Mouse (Mus musculus) MEL (cell line): ENCODE data around the gene Akt3. TPM values are rescaled to one million over a fixed set of nuclear protein-coding genes. Genes with fewer than 3 reads are reported as not detected.

Experiments
- DNase-seq: peaks from one replicate; pipeline ENCODE4 v3.0.0; 2011; ENCODE audit warnings: low read depth, low spot score
- H3K27ac ChIP-seq: 2 replicates; pipeline ENCODE4 v1.5.1; 2012; ENCODE audit warnings: low read depth, mild to moderate bottlenecking, control low read depth, low read length, moderate library complexity; ENCODE audit not compliant: control insufficient read depth
- H3K27me3 ChIP-seq, 2 experiments: fragments of 150-350 bp in 1 of 2; sonication (generic) in 1 of 2; 2 replicates each; pipeline ENCODE4 v1.6.1; 2012; ENCODE audit warnings: low read length in 2 of 2, mild to moderate bottlenecking in 2 of 2, improper control_type of control experiment in 1 of 2, moderate library complexity in 1 of 2; ENCODE audit not compliant: insufficient read depth in 2 of 2, control insufficient read depth in 1 of 2
- H3K36me3 ChIP-seq, 2 experiments: 2 replicates each; pipeline ENCODE4 v1.6.1; 2012 to 2014; ENCODE audit warnings: low read length in 2 of 2, improper control_type of control experiment in 1 of 2, inconsistent platforms in 1 of 2, mild to moderate bottlenecking in 1 of 2; ENCODE audit not compliant: insufficient read depth in 2 of 2, control insufficient read depth in 1 of 2
- H3K4me1 ChIP-seq, 2 experiments: fragments of 150-350 bp in 1 of 2; sonication (generic) in 1 of 2; 2 replicates each; pipeline ENCODE4 v1.6.1; 2012; ENCODE audit warnings: low read length in 2 of 2, improper control_type of control experiment in 1 of 2, mild to moderate bottlenecking in 1 of 2; ENCODE audit not compliant: insufficient read depth in 2 of 2, control insufficient read depth in 1 of 2
- H3K4me3 ChIP-seq, 2 experiments: fragments of 150-350 bp in 1 of 2; sonication (generic) in 1 of 2; 2 replicates each; pipeline ENCODE4 v1.5.1; 2012; ENCODE audit warnings: low read depth in 2 of 2, low read length in 2 of 2, mild to moderate bottlenecking in 2 of 2, moderate library complexity in 2 of 2, control low read depth in 1 of 2, improper control_type of control experiment in 1 of 2; ENCODE audit not compliant: control insufficient read depth in 1 of 2, insufficient read depth in 1 of 2
- H3K79me2 ChIP-seq: 2 replicates; pipeline ENCODE4 v1.6.1; 2012; ENCODE audit warnings: mild to moderate bottlenecking, low read length, moderate library complexity; ENCODE audit not compliant: control insufficient read depth, poor library complexity, insufficient read depth
- H3K9ac ChIP-seq: 2 replicates; pipeline ENCODE4 v1.6.1; 2012; ENCODE audit warnings: low read depth, mild to moderate bottlenecking, control low read depth, low read length, moderate library complexity; ENCODE audit not compliant: control insufficient read depth, poor library complexity, severe bottlenecking
- H3K9me3 ChIP-seq: fragments of 150-350 bp; sonication (generic); replicated peaks from 2 replicates; pipeline ENCODE4 v1.6.1; 2012; ENCODE audit warnings: mild to moderate bottlenecking, low read length, improper control_type of control experiment, moderate library complexity; ENCODE audit not compliant: insufficient read depth
- ELF1 ChIP-seq: IDR thresholded peaks from 2 replicates; pipeline ENCODE4 v1.6.1; 2014; ENCODE audit warnings: low read depth, mild to moderate bottlenecking, inconsistent platforms, low read length, improper control_type of control experiment, moderate library complexity
- JUND ChIP-seq: IDR thresholded peaks from 2 replicates; pipeline ENCODE4 v1.6.1; 2011; ENCODE audit warnings: low read depth, mild to moderate bottlenecking, improper control_type of control experiment, low read length
- KAT2A ChIP-seq: conservative IDR thresholded peaks from 2 replicates; pipeline ENCODE4 v1.6.1; 2012; ENCODE audit warnings: low read depth, low read length, improper control_type of control experiment, inconsistent platforms
- MAX ChIP-seq: IDR thresholded peaks from 2 replicates; pipeline ENCODE4 v1.6.1; 2011; ENCODE audit warnings: low read length, improper control_type of control experiment
- MEF2A ChIP-seq: IDR thresholded peaks from 2 replicates; pipeline ENCODE4 v1.6.1; 2014; ENCODE audit warnings: low read depth, mild to moderate bottlenecking, inconsistent platforms, low read length, improper control_type of control experiment; ENCODE audit not compliant: poor library complexity, insufficient replicate concordance, severe bottlenecking; ENCODE audit errors: extremely low read depth
- MYC ChIP-seq: IDR thresholded peaks from 2 replicates; pipeline ENCODE4 v1.6.1; 2011; ENCODE audit warnings: low read depth, mild to moderate bottlenecking, low read length, improper control_type of control experiment, moderate library complexity
- NRF1 ChIP-seq: IDR thresholded peaks from 2 replicates; pipeline ENCODE4 v1.6.1; 2014; ENCODE audit warnings: low read depth, mild to moderate bottlenecking, inconsistent platforms, low read length, improper control_type of control experiment, moderate library complexity; ENCODE audit not compliant: poor library complexity, insufficient read depth, severe bottlenecking
- POLR2A ChIP-seq, 2 experiments: IDR thresholded peaks; 2 replicates each; pipeline ENCODE4 v1.6.1; 2011 to 2012; ENCODE audit warnings: low read length in 2 of 2, mild to moderate bottlenecking in 2 of 2, control low read depth in 1 of 2, improper control_type of control experiment in 1 of 2, low read depth in 1 of 2, moderate library complexity in 1 of 2; ENCODE audit not compliant: control insufficient read depth in 1 of 2, insufficient read depth in 1 of 2, poor library complexity in 1 of 2
- POLR2AphosphoS5 ChIP-seq: IDR thresholded peaks from 2 replicates; pipeline ENCODE4 v1.6.1; 2012; ENCODE audit warnings: low read depth, borderline replicate concordance, mild to moderate bottlenecking, inconsistent platforms, low read length, moderate library complexity, mixed read lengths
- RCOR1 ChIP-seq: IDR thresholded peaks from 2 replicates; pipeline ENCODE4 v1.6.1; 2012; ENCODE audit warnings: low read depth, mild to moderate bottlenecking, inconsistent platforms, low read length, improper control_type of control experiment
- polyA plus RNA-seq, 2 experiments: library from polyadenylated mRNA; stranded (reverse) in 1 of 2; unstranded in 1 of 2; fragments of >175 nt in 1 of 2; fragments of >200 nt in 1 of 2; gene quantifications; 2 replicates each; pipeline versions ENCODE4 v1.2.1 to v1.2.4; 2012; ENCODE audit warnings: low replicate concordance in 2 of 2, low read depth in 1 of 2; ENCODE audit not compliant: insufficient read length in 2 of 2, insufficient read depth in 1 of 2, missing spikeins in 1 of 2
- total RNA-seq: library from RNA; depleted of rRNA; stranded (reverse); fragments of 300-350 nt; gene quantifications from 2 replicates; pipeline ENCODE4 v1.2.3, GENCODE M21; 2012

The Akt3 gene
- total and polyA plus RNA-seq, 3 experiments: 3.5 to 6.2 TPM; not detected in 1

DNA sequence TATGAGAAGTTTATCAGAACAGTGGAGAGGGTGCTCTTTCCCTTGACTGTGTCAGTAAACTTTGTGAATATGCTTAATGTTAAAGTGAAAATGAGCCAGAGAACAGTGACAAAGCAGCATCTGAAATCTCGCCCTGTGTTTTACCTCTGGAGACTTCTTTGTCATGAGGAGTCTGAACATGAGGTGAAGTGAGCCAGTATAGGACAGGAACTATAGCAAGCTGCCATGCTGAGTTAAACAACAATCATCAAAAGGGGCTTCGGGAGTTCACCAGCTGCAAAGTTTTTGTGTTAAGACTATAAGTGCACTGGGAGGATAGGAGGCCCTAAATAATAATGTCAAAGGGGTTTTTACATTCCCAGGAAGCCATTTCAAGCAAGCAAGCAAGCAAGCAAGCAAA is 71.3 kb downstream of the Akt3 start:
- no peaks in the 10 kb centered on the region for H3K79me2 ChIP-seq
- H3K4me1 ChIP-seq: no peaks in the 10 kb centered on the region
- H3K27ac ChIP-seq: no peak overlapping the region
- H3K4me3 ChIP-seq: no peak overlapping the region
- H3K9ac ChIP-seq: no peak overlapping the region
- TF ChIP-seq POLR2A (IDR thresholded peaks at IDR 0.05; ENCODE audit: control insufficient read depth in 1 of 2, insufficient read depth in 1 of 2, low read depth in 1 of 2, low read length in 2 of 2, poor library complexity in 1 of 2) (no peak), JUND (no peak), NRF1 (no peak), ELF1 (no peak)
- no peaks in the 10 kb centered on the region for H3K9me3 ChIP-seq
- no peaks in the 10 kb centered on the region for H3K36me3 ChIP-seq
- DNase-seq: no peak
- no peaks in the 10 kb centered on the region for H3K27me3 ChIP-seq

DNA sequence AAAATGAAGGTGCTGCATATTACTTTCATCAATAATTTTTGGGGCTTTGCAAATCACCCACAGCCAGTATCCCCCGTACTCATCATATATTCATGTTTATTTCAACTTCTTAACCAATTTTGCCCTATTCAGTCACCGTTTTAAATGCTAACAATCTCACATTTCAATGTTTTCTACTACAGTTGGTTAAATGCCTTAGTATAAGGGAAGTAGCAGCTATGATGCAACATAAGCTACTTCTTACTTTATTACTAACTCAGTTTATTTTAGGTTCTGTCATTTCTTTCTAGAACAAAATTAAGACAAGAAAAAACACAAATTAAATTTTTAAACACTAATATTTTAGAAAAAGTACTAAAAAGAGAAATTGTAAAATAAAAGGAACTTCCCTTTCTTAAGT is 78.4 kb downstream of the Akt3 start:
- no peak overlapping the region; the same call in 1 of the 2 replicates for H3K27ac ChIP-seq
- no peaks in the 10 kb centered on the region for H3K27me3 ChIP-seq
- H3K9me3 ChIP-seq: no peaks in the 10 kb centered on the region
- no peak overlapping the region for H3K4me3 ChIP-seq
- H3K36me3 ChIP-seq: peaks cover 0 to 8% of the 10 kb centered on the region in 2 experiments; a peak in 2 of 4 replicates
- DNase-seq: peak; percentile 42
- TF ChIP-seq MAX (no peak), KAT2A (peak; percentile 28; the same call in 1 of the 2 replicates)
- no peaks in the 10 kb centered on the region for H3K79me2 ChIP-seq
- peaks cover 2 to 26% of the 10 kb centered on the region in 2 experiments; a peak in 2 of 4 replicates for H3K4me1 ChIP-seq
- no peak overlapping the region for H3K9ac ChIP-seq

DNA sequence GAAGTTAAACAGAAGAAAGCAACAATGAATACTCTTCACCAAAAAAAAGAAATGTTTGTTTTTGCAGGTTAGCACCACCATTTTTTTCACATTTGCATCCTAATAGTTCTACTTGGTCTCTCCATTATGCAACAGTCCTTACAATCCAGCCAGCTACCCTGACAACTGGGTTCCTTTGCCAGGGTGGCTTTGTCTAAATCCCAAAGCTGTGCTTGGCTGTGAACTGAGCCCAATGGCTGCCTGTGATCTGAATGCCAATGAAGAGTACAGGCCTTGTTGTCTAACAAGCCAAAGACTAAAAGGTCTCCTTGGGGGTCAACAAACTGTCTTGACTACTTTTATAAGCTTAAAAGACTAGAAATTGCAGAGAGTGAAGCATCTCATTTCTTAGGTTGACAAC is 82.6 kb downstream of the Akt3 start:
- H3K9me3 ChIP-seq: no peaks in the 10 kb centered on the region
- H3K4me3 ChIP-seq: no peak overlapping the region
- DNase-seq: no peak
- no peaks in the 10 kb centered on the region for H3K79me2 ChIP-seq
- H3K4me1 ChIP-seq: peaks cover 2 to 26% of the 10 kb centered on the region in 2 experiments; a peak in 2 of 4 replicates
- H3K27me3 ChIP-seq: no peaks in the 10 kb centered on the region
- TF ChIP-seq MEF2A (no peak), ELF1 (no peak), MYC (no peak), POLR2AphosphoS5 (no peak), RCOR1 (no peak)
- peaks cover 0 to 8% of the 10 kb centered on the region in 2 experiments; a peak in 2 of 4 replicates for H3K36me3 ChIP-seq
- H3K27ac ChIP-seq: no peak overlapping the region
- no peak overlapping the region for H3K9ac ChIP-seq
